Mouse (Mus musculus): ENCODE data around the gene Galnt12.
"Not testable (repeated sequence)": the region's sequence is repeated elsewhere in the genome, so short reads cannot be mapped to it uniquely, and the experiment has no call there.

Gene Galnt12

GRCm38 (mm10) chr4:47091493-47092386 is at the start of gene Galnt12:
TSS of gene Galnt12 (plus strand) at chr4:47091909.
- no peak for DNase-seq (ENCODE audit: low spot score in 2 of 2)

- no peak for DNase-seq (ENCODE audit: low spot score in 2 of 2)
Observed at GRCm38 (mm10) chr4:47043866-47044265, 47.8 kb upstream of the Galnt12 start.

GRCm38 (mm10) chr4:47046974-47047373 is 44.7 kb upstream of the Galnt12 start:
- no peak for DNase-seq (ENCODE audit: low spot score in 2 of 2)

GRCm38 (mm10) chr4:47047765-47048164 is 43.9 kb upstream of the Galnt12 start:
- DNase-seq (ENCODE audit: low spot score in 2 of 2) = no peak

GRCm38 (mm10) chr4:47049216-47049615 is 42.5 kb upstream of the Galnt12 start:
- no peak for DNase-seq (ENCODE audit: low spot score in 2 of 2)

GRCm38 (mm10) chr4:47050167-47050566 is 41.5 kb upstream of the Galnt12 start:
- peak; percentile 71 to 91 for DNase-seq (ENCODE audit: low spot score in 2 of 2)

- no peak for DNase-seq (ENCODE audit: low spot score in 2 of 2)
Observed at GRCm38 (mm10) chr4:47050642-47051381, 40.9 kb upstream of the Galnt12 start.

GRCm38 (mm10) chr4:47051905-47052304 is 39.8 kb upstream of the Galnt12 start:
- no peak for DNase-seq (ENCODE audit: low spot score in 2 of 2)

- not testable (repeated sequence) for DNase-seq (ENCODE audit: low spot score in 2 of 2)
Observed at GRCm38 (mm10) chr4:47055170-47055569, 36.5 kb upstream of the Galnt12 start.

GRCm38 (mm10) chr4:47055570-47056080 is 36.1 kb upstream of the Galnt12 start:
- no peak for DNase-seq (ENCODE audit: low spot score in 2 of 2)

- no peak for DNase-seq (ENCODE audit: low spot score in 2 of 2)
Observed at GRCm38 (mm10) chr4:47056791-47057509, 34.8 kb upstream of the Galnt12 start, which contains the start of gene Anks6. TSS of gene Anks6 (minus strand) at chr4:47057427.

GRCm38 (mm10) chr4:47057510-47058325 is 34.0 kb upstream of the Galnt12 start:
- DNase-seq (ENCODE audit: low spot score in 2 of 2) = no peak

GRCm38 (mm10) chr4:47060900-47061299 is 30.8 kb upstream of the Galnt12 start:
- no peak for DNase-seq (ENCODE audit: low spot score in 2 of 2)

- DNase-seq (ENCODE audit: low spot score in 2 of 2) = no peak
Observed at GRCm38 (mm10) chr4:47075054-47075453, 16.7 kb upstream of the Galnt12 start.

GRCm38 (mm10) chr4:47079997-47080646 is 11.6 kb upstream of the Galnt12 start:
- DNase-seq (ENCODE audit: low spot score in 2 of 2) = no peak

- no peak for DNase-seq (ENCODE audit: low spot score in 2 of 2)
Observed at GRCm38 (mm10) chr4:47080647-47081010, 11.1 kb upstream of the Galnt12 start.

- DNase-seq (ENCODE audit: low spot score in 2 of 2) = no peak
Observed at GRCm38 (mm10) chr4:47083824-47084223, 7.9 kb upstream of the Galnt12 start.

- DNase-seq (ENCODE audit: low spot score in 2 of 2) = no peak
Observed at GRCm38 (mm10) chr4:47088671-47089070, 3.0 kb upstream of the Galnt12 start.

- DNase-seq (ENCODE audit: low spot score in 2 of 2) = no peak
Observed at GRCm38 (mm10) chr4:47092387-47093021, 795 bp downstream of the Galnt12 start.

GRCm38 (mm10) chr4:47093161-47093560 is 1.5 kb downstream of the Galnt12 start:
- DNase-seq (ENCODE audit: low spot score in 2 of 2) = no peak
